Mouse (Mus musculus): ENCODE measurements around the gene Sytl2.

Sytl2 gene

DNA sequence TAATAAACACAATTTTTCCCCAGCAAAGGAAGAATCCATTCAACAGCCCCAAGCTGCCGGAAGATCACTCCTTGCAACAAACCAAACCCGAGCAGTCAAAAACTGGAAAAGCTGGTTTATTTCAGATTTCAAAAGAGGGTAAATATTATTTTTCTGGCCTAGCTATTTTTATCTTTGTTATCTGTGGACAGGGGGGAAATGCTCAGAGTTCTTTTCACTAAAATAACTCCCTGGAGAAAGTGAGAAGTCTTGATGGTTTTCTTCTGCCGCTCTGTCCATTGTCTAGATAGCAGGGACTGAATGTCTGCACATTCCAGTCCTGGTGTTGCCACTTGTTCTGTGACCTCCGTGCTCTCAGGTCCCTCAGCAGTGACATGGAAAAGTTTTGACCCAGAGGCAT, 70.8 kb downstream of the Sytl2 start:
- no peak for DNase-seq

DNA sequence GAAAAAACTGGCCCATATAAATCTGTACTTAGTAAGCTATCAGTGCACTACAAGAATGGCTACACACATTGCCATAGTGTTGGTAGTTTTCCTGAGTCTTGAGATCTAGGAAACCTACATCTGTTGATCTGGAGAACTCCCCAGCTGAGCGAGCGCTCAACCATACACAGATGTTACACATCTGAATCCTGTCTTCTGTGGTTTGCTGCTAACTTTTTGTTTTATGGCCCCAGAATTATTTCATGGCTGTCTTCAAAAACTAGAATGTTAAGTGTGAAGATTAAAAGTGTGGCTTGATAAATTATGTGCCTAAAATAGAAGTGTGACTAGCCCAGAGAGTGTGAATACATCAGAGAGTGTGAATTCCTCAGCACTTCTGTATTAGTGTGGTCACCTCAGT, 82.4 kb downstream of the Sytl2 start:
- no peak for DNase-seq

DNA sequence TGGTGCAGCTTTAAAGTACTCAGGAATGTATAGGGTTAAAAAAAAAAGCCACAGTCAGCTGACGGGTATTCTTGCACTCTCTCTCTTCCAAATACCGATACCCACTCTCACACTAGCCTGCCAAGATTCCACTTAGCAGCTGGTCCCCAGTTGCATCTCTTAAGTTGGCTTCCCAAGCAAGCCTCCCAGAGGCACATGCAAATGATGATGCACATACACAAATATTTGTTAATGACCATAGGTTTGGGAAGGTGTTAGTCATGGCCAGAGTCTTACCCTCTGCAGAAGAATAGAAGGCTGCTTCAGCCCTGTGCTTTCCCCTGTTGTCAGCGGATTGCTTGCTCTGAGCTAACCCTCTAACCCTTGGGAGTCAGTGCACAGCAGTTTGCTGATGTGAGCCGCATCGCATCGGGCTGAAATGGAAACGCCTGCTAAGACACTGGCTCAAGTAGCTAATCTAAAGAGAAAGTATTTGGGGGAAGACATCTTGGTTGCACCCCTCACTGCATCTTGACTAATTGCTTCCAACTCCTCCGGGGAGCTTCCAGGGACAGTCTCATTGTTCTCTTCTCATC, 84.9 kb downstream of the Sytl2 start:
- no peak for DNase-seq

DNA sequence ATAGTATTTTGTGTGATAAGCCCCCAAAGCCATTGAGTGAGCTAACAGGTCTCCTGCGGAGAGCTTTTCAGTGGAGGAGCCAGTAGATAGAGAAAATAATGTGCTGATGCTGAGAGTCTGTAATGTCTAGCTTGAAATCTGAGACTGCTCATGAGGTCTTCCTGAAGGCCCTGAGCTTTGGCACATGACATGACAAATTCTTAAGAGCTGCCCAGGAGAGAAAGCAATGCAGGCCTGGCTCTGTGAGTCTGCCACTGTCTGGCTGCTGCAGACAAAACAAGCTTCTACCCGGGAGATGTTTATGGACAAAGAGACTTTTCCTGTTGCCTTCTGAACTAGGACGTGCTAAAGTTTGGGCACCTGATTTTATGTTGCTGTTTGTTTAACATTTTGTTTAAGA, 87.7 kb downstream of the Sytl2 start:
- no peak for DNase-seq

DNA sequence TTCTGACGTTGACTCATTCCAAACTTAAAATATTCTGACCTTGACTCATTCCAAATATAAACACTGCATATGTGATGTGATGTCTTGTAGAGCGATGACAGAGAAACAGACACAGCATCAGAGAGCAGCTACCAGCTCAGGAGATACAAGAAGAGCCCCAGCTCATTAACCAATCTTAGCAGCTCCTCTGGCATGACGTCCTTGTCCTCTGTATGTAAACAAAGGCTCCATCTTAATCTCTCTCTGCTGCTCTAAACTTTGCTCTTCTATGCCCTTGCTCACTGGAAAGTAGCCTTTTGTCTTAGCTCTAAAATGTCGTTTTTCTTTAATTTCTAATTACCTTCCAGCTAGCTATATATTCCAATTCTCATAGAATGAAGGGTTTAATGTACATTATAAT, 93.0 kb downstream of the Sytl2 start:
- DNase-seq = no peak

DNA sequence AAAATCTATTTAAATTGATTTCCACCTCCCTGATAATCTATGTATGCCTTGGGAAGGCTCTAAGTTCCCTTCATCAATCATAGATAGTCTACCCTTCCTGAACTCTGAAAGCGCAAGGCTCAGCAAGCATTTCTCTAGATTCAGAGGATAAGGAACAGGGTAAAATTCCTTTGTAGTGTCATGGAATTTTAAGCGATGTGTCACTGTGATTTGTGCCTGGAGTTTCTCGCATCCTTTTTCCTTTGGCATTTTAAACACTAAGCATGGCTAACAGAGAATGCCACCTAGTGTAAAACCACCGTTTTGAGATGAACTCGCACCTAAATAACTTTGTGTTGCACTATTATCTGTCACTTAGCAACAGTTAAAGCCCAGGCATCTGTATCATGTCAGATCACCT, 93.9 kb downstream of the Sytl2 start:
- no peak for DNase-seq

DNA sequence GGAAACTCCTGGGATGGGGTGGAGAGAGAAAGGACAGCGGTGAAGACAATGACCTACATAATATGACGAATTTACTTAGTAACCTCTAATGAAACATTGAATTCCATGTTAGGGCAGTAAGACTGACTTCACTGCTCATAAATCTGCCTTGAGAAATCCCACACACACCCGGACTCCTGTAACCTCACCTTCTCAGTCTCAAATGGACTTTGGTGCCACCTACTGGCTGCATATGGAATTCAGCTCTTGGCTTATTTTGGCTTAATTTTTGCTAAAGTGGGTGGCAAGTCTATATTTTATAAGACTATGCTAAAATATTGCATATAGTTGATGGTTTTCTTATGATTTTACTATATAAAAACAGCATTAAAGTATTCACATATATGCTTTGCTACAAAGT, 107.9 kb downstream of the Sytl2 start:
- peak; percentile 64 to 76 for DNase-seq

DNA sequence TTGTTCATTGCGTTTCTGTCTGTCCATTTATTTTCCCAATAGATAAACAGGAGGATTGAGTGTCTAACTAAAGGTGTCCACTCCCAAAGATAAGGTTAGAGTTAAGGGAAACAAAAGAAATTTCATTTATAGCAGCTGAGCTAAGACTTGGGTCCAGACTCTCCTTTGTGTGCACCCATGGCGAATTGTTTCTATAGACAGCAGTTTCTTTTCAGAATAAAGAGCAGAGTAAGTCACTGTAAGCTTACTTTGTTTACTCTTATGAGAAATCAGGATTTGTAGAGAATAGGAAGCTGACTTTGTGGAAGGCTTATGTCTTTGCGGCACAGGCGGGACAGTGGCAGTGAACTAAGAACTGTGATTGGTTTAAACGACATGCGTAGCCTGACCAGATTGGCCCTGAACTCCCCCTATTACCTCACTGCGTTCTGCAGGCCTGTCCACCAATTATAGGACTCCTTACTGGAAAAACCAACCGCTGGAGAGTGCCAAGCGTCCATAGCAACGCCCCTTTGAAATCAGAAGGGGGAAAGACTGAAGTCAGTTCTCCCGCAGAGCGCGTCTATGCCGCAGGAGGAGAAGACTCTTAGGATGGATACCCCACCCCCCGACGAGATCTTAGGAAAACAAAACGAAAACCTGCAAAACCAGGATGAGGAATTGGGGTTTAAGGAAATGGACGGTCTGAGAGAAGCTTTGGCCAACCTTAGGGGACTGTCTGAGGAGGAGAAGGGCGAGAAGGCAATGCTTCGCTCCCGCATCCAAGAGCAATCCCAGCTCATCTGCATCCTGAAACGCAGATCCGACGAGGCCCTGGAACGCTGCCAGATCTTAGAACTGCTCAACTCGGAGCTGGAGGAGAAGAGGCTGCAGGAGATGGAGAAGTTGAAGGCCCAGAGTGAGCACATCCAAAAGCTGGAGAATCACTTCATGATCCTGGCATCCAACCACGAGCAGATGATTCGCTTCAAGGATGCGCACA, 124.3 kb downstream of the Sytl2 start, which contains the start of gene Ccdc89:
TSS of gene Ccdc89 (plus strand) at position 558 of the 982 bp plus-strand sequence.
- DNase-seq = peak; percentile 79 to 88

DNA sequence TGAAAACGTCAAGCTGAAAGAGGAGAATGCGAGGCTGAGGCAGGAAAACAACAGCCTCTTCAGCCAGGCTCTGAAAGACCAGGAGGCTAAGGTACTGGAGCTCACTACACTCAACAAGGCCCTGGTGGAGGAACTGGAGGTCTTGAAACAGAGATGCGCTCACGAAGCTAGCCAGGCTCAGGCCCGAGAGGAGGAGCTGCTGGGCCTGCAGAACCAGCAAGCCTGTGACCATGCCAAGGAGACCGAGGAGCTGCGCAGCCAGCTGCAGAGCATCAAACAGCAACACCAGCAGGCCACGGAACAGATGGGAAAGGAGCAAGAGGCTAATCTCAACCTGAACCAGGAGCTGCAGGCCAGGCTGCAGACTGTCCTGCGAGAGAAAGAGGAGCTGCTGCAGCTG, 125.0 kb downstream of the Sytl2 start:
- DNase-seq = peak in 1 of 2 experiments; percentile 25

DNA sequence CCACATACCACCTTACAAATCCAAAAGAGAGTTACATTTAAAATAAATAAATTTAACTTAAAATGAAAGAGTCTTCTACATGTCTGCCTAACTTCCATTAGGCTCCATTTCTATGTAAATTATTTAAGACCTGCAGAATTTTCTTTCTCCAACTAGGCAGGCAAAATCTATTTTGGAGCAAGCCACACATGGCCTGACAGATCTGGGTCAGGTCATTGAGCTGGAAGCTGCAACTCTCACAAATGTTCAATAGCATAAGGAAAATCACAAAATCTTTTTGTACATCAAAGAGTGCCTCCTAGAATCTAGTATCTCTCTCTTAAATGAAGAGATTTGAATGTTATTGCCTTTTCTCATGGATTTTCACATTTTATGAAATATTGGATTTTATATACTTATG, 130.2 kb downstream of the Sytl2 start:
- DNase-seq = peak in 1 of 2 experiments; percentile 53

DNA sequence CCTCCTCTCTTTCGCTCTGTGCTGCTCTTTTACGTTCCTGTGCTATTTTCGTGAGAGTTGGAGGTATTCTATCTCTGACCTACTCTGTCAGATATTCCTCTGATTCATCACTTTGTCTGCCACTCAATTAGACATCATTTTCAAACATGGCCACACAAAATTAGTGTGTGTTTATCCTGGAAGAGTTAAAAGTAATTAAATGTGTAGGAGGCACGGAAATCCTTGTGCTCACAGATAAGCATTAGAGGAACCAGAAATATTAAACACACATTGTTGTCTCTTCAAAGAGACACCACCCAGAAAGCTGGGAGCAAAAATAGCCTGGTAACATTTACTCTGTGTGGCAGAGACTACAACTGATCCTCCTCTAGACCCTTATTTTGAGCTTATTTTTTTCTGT, 138.0 kb downstream of the Sytl2 start:
- no peak for DNase-seq

DNA sequence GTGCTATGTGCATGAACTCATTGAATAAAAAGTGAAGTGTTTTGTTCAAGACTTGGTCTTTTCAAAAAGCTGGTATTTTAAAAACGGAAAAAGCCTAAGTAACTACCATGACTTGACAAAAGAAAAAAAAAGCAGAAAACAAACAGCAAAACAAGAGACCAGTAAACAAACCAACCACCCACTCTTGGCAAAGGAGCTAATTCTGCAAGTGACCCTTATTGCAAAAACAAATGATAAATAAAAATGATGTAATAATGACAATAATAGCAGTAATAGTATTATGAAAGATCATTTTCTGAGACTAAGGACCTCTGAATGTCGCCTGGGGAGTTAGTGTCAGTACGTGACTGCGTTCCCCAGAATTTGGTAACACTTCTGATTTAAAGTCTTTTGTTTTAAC, 140.0 kb downstream of the Sytl2 start:
- DNase-seq = peak in 1 of 2 experiments; percentile 23

DNA sequence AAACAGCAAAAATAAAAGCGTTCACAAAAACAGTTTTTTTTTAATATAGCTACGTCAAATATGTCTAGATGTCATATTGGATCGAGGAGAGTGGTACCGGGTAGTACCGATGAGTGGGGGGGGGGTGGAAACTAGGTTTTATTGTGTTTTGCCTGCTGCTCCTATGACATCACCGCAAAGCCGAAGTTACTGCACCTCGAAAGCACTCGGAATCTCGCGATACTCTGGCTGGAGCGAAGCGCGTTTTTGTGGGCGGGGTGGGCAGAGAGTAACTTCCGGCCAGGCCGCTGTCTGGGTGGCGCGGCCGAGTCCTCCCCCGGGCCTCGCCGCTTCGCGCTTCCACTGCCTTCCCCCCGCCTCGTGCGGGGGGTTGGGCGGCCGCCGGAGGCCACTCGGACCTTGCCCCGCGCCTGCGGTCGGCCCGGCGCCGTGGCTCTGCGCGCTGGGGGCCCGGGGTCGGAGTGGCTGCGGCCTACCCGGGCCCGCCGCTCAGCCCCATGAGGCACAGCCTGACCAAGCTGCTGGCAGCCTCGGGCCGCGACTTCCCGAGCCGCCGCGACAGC, 140.5 kb downstream of the Sytl2 start, which contains the start of gene Crebzf:
TSS of gene Crebzf (plus strand) at position 212 of the 563 bp plus-strand sequence.
- DNase-seq = peak; percentile 94 to 96

DNA sequence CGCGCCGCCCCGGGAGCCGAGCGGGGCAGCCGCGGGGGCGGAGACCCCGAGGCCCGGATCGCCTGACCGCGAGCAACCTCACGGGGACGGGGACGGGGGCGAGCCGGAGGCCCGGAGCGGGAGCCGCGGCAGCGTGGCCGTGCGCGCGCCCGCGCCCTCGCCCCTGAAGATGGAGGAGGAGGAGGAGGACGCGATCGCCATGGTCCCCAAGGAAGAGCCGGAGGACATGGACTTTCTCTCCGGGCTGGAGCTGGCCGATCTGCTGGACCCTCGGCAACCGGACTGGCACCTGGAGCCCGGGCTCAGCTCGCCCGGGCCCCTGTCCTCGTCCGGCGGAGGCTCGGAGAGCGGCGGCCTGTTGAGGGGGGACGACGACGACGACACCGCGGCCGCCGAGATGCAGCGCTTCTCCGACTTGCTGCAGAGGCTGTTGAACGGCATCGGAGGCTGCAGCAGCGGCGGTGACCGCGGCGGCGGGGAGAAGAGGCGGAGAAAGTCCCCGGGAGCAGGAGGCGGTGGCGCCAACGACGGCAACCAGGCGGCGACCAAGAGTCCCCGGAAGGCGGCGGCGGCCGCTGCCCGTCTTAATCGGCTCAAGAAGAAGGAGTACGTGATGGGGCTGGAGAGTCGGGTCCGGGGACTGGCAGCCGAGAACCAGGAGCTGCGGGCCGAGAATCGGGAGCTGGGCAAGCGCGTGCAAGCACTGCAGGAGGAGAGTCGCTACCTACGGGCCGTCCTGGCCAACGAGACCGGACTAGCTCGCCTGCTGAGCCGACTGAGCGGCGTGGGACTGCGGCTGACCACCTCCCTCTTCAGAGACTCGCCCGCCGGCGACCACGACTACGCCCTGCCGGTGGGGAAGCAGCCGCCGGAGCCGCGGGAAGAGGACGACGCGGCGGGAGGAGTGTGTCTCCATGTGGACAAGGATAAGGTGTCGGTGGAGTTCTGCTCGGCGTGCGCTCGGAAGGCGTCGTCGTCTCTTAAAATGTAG, 141.3 kb downstream of the Sytl2 start:
- DNase-seq = peak; percentile 76 to 83

DNA sequence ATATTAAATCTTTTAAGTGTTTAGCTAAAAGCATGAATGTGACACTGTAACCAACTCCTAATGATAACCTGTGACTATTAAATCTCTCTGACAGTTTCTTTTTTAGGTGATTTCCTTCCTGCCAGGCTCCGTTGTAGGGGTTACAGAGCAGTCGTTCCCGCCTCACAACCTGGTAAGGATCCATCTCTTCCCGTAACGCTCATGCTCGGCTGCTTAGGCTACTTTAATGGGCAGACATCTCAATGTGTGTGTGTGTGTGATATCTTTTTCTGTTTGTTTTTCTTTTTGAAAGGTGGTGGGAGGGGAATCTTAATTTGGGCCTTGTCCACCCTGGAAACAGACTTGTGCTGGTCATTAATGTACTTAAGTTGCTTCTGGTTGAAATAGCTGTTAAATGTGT, 142.2 kb downstream of the Sytl2 start:
- peak in 1 of 2 experiments; percentile 28 for DNase-seq

DNA sequence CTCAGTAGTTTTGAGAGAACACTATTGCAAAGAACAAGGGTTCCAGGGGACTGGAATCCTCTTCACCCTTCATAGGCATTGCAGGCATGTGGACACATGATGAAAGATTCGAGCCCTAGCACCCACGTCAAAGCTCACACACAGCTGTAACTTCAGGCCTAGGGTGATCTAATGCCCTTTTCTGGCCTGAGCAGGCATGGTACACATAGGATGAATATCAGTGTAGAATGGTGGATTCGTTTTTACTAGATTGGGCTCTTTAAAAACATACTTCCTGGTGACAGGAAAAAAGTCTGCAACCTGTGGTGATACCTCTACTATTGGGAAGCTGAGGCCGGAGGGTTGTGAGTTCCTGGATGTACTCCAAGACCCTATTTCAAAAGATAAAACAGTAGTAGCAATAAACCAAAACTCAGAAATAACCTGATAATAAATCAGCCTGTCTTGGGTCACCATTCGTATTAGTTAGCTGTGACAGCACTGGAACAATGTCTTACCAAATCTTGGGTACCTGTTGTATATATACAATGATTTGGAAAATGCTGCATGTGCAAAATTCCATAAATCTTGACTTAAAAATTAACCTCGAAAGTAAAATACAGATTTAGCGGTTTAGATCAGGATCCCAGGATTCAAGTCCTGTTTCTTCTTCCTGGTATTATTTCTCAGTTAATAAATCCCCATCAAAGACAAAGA, 154.2 kb downstream of the Sytl2 start:
- no peak for DNase-seq

DNA sequence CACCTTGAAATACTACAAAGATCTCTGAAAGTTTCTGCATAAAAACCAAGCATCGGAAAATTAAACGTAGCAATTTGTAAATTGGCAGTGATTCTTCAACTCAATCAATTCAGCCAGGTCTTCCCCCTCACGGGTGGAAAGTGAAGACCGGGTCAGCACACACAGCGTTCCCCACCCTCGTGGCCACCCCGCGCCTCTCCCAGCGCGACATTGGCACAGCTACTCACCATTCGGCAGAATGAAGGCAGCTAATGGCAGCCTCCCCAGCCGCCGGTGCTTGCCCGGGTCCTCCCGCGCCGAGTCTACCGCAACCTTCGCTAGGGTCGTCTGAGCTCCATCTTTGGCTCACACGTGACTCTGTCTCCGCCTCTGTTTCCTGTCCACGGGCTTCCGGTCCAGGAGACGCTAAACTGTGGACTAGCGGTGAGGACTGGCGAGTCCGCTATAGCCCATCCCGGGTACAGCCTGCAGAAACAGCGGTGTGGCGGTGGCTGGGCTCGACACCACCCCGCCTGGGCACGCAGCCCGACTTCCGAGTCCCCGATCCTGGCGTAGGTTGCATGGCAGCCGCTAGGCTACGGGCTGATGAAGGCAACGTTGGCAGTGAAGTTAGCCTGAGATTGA, 154.9 kb downstream of the Sytl2 start, which contains the start of gene Tmem126a:
TSS of gene Tmem126a (minus strand) at position 385 of the 624 bp plus-strand sequence.
- peak; percentile 86 to 88 for DNase-seq

DNA sequence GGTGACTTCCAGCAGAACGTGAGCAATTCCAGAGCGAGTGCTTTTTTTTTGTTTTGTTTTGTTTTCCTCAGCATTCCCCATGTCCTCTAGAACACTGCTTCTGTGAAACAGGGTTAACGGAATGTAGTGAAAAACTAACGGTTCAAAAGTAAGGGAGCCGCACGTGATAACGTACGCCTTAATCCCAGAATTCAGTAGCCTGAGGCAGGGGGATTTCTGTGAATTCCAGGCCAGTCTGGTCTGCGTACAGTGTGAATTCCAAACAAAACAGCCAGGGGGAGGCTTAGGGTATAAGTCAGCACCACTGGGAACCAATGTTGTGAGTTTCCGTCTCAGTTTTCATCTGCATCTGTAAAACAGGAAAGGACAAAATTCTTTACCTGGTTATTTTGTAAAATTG, 155.5 kb downstream of the Sytl2 start:
- no peak for DNase-seq
